Mouse (Mus musculus) WW6 (cell line): ENCODE results near the gene Rtn1.

Experiments used
- DNase-seq: peaks from one replicate; pipeline ENCODE4 v3.0.0-alpha.2; 2013; ENCODE audit warnings: low read depth, low spot score

Gene Rtn1

GRCm38 (mm10) chr12:72232176-72232575, 176.7 kb downstream of the Rtn1 start:
- DNase-seq = no peak

- DNase-seq = no peak
Observed at GRCm38 (mm10) chr12:72229451-72230196, 179.2 kb downstream of the Rtn1 start.

- DNase-seq = no peak
Observed at GRCm38 (mm10) chr12:72227731-72228130, 181.1 kb downstream of the Rtn1 start.

- no peak for DNase-seq
Observed at GRCm38 (mm10) chr12:72225371-72225770, 183.5 kb downstream of the Rtn1 start.

- no peak for DNase-seq
Observed at GRCm38 (mm10) chr12:72223557-72224102, 185.2 kb downstream of the Rtn1 start.

GRCm38 (mm10) chr12:72213554-72213953, 195.3 kb downstream of the Rtn1 start:
- no peak for DNase-seq

- DNase-seq = no peak
Observed at GRCm38 (mm10) chr12:72200828-72201227, 208.0 kb downstream of the Rtn1 start.

GRCm38 (mm10) chr12:72197925-72198486, 210.8 kb downstream of the Rtn1 start:
- peak; percentile 46 for DNase-seq

GRCm38 (mm10) chr12:72197434-72197833, 211.4 kb downstream of the Rtn1 start:
- no peak for DNase-seq

- DNase-seq = no peak
Observed at GRCm38 (mm10) chr12:72184929-72185328, 223.9 kb downstream of the Rtn1 start, which contains the start of gene Ccdc175. TSS of gene Ccdc175 (minus strand) at chr12:72185029.

GRCm38 (mm10) chr12:72179561-72179960, 229.3 kb downstream of the Rtn1 start:
- no peak for DNase-seq

- DNase-seq = no peak
Observed at GRCm38 (mm10) chr12:72178322-72178721, 230.5 kb downstream of the Rtn1 start.
